Mouse (Mus musculus): ENCODE results near the gene Selenot.

Gene Selenot

GRCm38 (mm10) chr3:58636406-58637295 lies 60.2 kb downstream of the Selenot start, which contains the start of gene Erich6:
TSS of gene Erich6 (minus strand) at chr3:58637207.
- peak; percentile 62 for DNase-seq
